Mouse (Mus musculus) MEL (cell line): ENCODE measurements around the gene Fars2.

Experiments
- BHLHE40 ChIP-seq: IDR thresholded peaks from 2 replicates; pipeline ENCODE4 v1.6.1; 2012; ENCODE audit warnings: low read depth, mild to moderate bottlenecking, inconsistent platforms, low read length, improper control_type of control experiment, borderline replicate concordance
- CHD2 ChIP-seq: IDR thresholded peaks from 2 replicates; pipeline ENCODE4 v1.6.1; 2011; ENCODE audit warnings: low read length, improper control_type of control experiment
- CTCF ChIP-seq, 3 experiments: IDR thresholded peaks in 2 of 3; conservative IDR thresholded peaks in 1 of 3; 2 replicates each; pipeline ENCODE4 v1.5.1; 2011 to 2012; ENCODE audit warnings: low read length in 3 of 3, low read depth in 2 of 3, mild to moderate bottlenecking in 2 of 3, improper control_type of control experiment in 1 of 3, inconsistent platforms in 1 of 3, mixed read lengths in 1 of 3, moderate library complexity in 1 of 3; ENCODE audit not compliant: control insufficient read depth in 1 of 3, insufficient read depth in 1 of 3, poor library complexity in 1 of 3, severe bottlenecking in 1 of 3
- E2F4 ChIP-seq: IDR thresholded peaks from 2 replicates; pipeline ENCODE4 v1.6.1; 2011; ENCODE audit warnings: low read depth, low read length, improper control_type of control experiment, borderline replicate concordance
- EP300 ChIP-seq, 2 experiments: IDR thresholded peaks; 2 replicates each; pipeline ENCODE4 v1.6.1; 2011; ENCODE audit warnings: improper control_type of control experiment in 2 of 2, low read length in 2 of 2, low read depth in 1 of 2, mild to moderate bottlenecking in 1 of 2
- MYB ChIP-seq: IDR thresholded peaks from 2 replicates; pipeline ENCODE4 v1.6.1; 2011; ENCODE audit warnings: mild to moderate bottlenecking, low read depth, low read length, improper control_type of control experiment
- USF2 ChIP-seq, 2 experiments: IDR thresholded peaks; 2 replicates each; pipeline ENCODE4 v1.6.1; 2011 to 2012; ENCODE audit warnings: improper control_type of control experiment in 2 of 2, low read length in 2 of 2, borderline replicate concordance in 1 of 2, inconsistent platforms in 1 of 2, low read depth in 1 of 2, mild to moderate bottlenecking in 1 of 2; ENCODE audit not compliant: insufficient read depth in 1 of 2
- ZNF384 ChIP-seq: IDR thresholded peaks from 2 replicates; pipeline ENCODE4 v1.6.1; 2012; ENCODE audit warnings: low read depth, mild to moderate bottlenecking, inconsistent platforms, low read length, improper control_type of control experiment

GRCm38 (mm10) chr13:36518144-36518571 is 400.9 kb downstream of the Fars2 start:
- TF ChIP-seq EP300 (IDR thresholded peaks at IDR 0.05; ENCODE audit: low read depth in 1 of 2, low read length in 2 of 2) (no peak), MYB (no peak), CTCF (IDR thresholded peaks at IDR 0.05 in 2 of 3, conservative IDR thresholded peaks at IDR 0.05 in 1 of 3; ENCODE audit: control insufficient read depth in 1 of 3, insufficient read depth in 1 of 3, low read depth in 2 of 3, low read length in 3 of 3, poor library complexity in 1 of 3, severe bottlenecking in 1 of 3) (no peak), BHLHE40 (no peak), CHD2 (no peak), E2F4 (no peak), ZNF384 (no peak), USF2 (IDR thresholded peaks at IDR 0.05; ENCODE audit: borderline replicate concordance in 1 of 2, insufficient read depth in 1 of 2, low read depth in 1 of 2, low read length in 2 of 2) (no peak)
